Mouse (Mus musculus): ENCODE measurements around the gene Hsd17b2.

GRCm38 (mm10) chr8:117757900-117758299 is 56.2 kb downstream of the Hsd17b2 start:
- no peak for TF ChIP-seq HCFC1 (IDR thresholded peaks at IDR 0.05; ENCODE audit: borderline replicate concordance, insufficient read depth, low read length)
- no peak for TF ChIP-seq CHD2 (IDR thresholded peaks at IDR 0.05; ENCODE audit: low read depth, low read length)

All from ES-E14 (cell line).